Mouse (Mus musculus): ENCODE measurements around the gene Map3k20.

DNA sequence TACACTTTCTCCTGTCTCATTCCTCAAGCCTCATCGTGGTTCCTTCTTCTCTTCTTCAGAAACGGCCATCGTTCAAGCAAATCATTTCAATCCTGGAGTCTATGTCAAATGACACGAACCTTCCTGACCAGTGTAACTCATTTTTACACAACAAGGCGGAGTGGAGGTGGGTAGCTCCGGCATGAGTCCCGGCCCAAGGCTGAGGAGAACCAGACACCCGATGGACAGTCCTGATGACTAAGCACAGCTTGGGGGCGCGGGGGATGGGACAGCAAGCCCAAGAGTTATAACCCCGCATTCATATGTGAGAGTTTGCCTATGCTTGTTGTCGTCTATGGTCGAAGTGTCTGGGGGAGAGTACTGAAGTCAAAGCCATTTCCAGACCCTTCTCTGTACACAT lies 104.0 kb downstream of the Map3k20 start:
- TF ChIP-seq CTCF (IDR thresholded peaks at IDR 0.05; ENCODE audit: control insufficient read depth, insufficient read depth, low read length), result no peak
- TF ChIP-seq POLR2A (IDR thresholded peaks at IDR 0.05; ENCODE audit: borderline replicate concordance, control insufficient read depth, low read depth, low read length), result no peak

Data from bone marrow, adult 2 months (tissue).